Mouse (Mus musculus): Measurements from ENCODE around the gene Txndc17.

GRCm38 (mm10) chr11:72207204-72207833 is at the start of gene Txndc17, which contains the start of gene 4933427D14Rik:
- TF ChIP-seq GATA1 (IDR thresholded peaks at IDR 0.05; ENCODE audit: borderline replicate concordance, low read length) (no peak), FLI1 (IDR thresholded peaks at IDR 0.05; ENCODE audit: low read length) (no peak)

Measured in megakaryocyte, embryonic 14.5 days (primary cell).